Mouse (Mus musculus) G1E (cell line): Measurements from ENCODE around the gene Cdkal1. TPM values are rescaled to one million over a fixed set of nuclear protein-coding genes. Genes with fewer than 3 reads are reported as not detected.

Experiments used
- ATAC-seq: 2 replicates; pipeline ENCODE4 v1.8.0; 2016; ENCODE audit warnings: mild to moderate bottlenecking; ENCODE audit not compliant: insufficient number of reproducible peaks, poor library complexity, low FRiP score, severe bottlenecking; ENCODE audit errors: extremely low read depth
- DNase-seq: peaks from one replicate; pipeline ENCODE4 v3.0.0; 2012; ENCODE audit warnings: low spot score
- H3K27me3 ChIP-seq: 2 replicates; pipeline ENCODE4 v1.6.1; 2012; ENCODE audit warnings: mild to moderate bottlenecking, low read length, inconsistent platforms; ENCODE audit not compliant: insufficient read depth
- H3K36me3 ChIP-seq: replicated peaks from 2 replicates; pipeline ENCODE3; 2012; ENCODE audit warnings: mild to moderate bottlenecking, inconsistent platforms
- H3K4me1 ChIP-seq: 2 replicates; pipeline ENCODE4 v1.6.1; 2012; ENCODE audit warnings: low read depth, low read length, inconsistent platforms, mixed read lengths; ENCODE audit not compliant: insufficient read depth
- H3K4me3 ChIP-seq: 2 replicates; pipeline ENCODE4 v1.5.1; 2012; ENCODE audit warnings: low read depth, mild to moderate bottlenecking, inconsistent platforms, low read length, moderate library complexity, mixed read lengths
- H3K9me3 ChIP-seq: replicated peaks from 2 replicates; pipeline ENCODE4 v1.6.1; 2012; ENCODE audit warnings: inconsistent platforms
- CTCF ChIP-seq: IDR thresholded peaks from 2 replicates; pipeline ENCODE4 v1.5.1; 2012; ENCODE audit warnings: low read depth, low read length, inconsistent platforms, mixed read lengths
- GATA1 ChIP-seq: IDR thresholded peaks from 2 replicates; pipeline ENCODE4 v1.6.1; 2012; ENCODE audit warnings: borderline replicate concordance, low read length, inconsistent platforms, mixed read lengths
- GATA2 ChIP-seq: IDR thresholded peaks from 2 replicates; pipeline ENCODE4 v1.6.1; 2012; ENCODE audit warnings: low read depth, low read length, inconsistent platforms, borderline replicate concordance
- POLR2AphosphoS5 ChIP-seq: IDR thresholded peaks from 2 replicates; pipeline ENCODE4 v1.6.1; 2012; ENCODE audit warnings: low read depth, low read length, inconsistent platforms; ENCODE audit not compliant: insufficient replicate concordance
- TAL1 ChIP-seq: conservative IDR thresholded peaks from 2 replicates; pipeline ENCODE4 v1.6.1; 2012; ENCODE audit warnings: low read depth, low read length, inconsistent platforms, mixed read lengths
- polyA plus RNA-seq: library from polyadenylated mRNA; stranded (reverse); fragments of >175 nt; gene quantifications from 2 replicates; pipeline ENCODE4 v1.2.3, GENCODE M21; 2012
- total RNA-seq, 2 experiments: library from RNA; stranded (forward) in 1 of 2; stranded (reverse) in 1 of 2; fragments of 200-1000 nt in 1 of 2; fragments of >200 nt in 1 of 2; fragmentation: Nextera tagmentation in 1 of 2; gene quantifications; 2 replicates each; pipeline ENCODE4 v1.2.3; 2014 to 2017

The Cdkal1 gene
- total and polyA plus RNA-seq, 3 experiments, result 0.98 to 53.9 (median 35.6) TPM

DNA sequence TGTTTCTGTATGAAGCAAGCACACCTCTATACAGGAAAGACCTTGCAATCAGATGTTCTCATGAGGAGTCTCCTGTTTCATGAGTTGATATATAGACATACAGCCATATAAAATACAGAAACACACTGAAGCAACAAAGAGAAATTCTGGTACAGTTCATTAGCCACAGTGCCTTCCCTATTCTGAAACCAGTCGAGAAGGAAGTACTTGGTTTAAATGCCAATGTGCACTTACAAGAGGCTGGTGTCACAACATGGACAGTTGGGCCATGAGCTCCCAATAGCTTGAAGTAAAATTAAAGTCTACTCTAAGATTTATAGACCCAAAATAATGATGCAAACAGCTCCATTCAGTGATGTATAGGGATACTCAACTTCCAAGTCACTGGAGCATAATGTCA, 132.3 kb downstream of the Cdkal1 start:
- Histone ChIP-seq H3K9me3 (no peaks in the 10 kb centered on the region), H3K36me3 (peaks cover 17% of the 10 kb centered on the region), H3K27me3 (no peaks in the 10 kb centered on the region), H3K4me1 (peaks cover 4% of the 10 kb centered on the region; the same call in 1 of the 2 replicates), H3K4me3 (no peak overlapping the region)
- TF ChIP-seq GATA1 (no peak), GATA2 (no peak), TAL1 (no peak), CTCF (no peak), POLR2AphosphoS5 (no peak)
- ATAC-seq (no peak), DNase-seq (no peak)

DNA sequence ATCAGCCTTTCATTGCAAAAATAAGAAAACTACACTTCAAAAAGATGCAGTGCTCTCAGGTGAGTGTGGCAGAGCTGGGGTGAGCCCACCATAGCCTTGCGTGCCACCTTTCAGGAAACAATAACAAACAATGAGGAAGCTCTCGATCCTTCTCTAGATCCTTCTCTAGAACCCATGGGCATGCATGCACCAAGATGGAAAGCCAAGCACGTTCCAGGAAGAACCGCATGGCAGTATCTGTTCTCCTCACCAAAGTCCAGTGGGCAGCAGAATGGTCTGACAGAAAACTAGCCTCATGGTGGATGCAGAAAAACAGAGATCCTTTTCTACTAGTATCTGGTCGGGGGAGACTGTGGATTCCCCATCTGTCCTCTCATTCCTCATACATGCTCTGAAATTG, 134.3 kb downstream of the Cdkal1 start:
- ATAC-seq, result no peak
- H3K36me3 ChIP-seq, result peaks cover 27% of the 10 kb centered on the region
- no peak for DNase-seq
- no peak overlapping the region for H3K4me3 ChIP-seq
- H3K9me3 ChIP-seq, result no peaks in the 10 kb centered on the region
- H3K4me1 ChIP-seq, result peaks cover 4% of the 10 kb centered on the region; the same call in 1 of the 2 replicates
- H3K27me3 ChIP-seq, result no peaks in the 10 kb centered on the region
- no peak for TF ChIP-seq GATA1
- no peak for TF ChIP-seq GATA2
- TF ChIP-seq POLR2AphosphoS5, result no peak
- no peak for TF ChIP-seq TAL1
- no peak for TF ChIP-seq CTCF

DNA sequence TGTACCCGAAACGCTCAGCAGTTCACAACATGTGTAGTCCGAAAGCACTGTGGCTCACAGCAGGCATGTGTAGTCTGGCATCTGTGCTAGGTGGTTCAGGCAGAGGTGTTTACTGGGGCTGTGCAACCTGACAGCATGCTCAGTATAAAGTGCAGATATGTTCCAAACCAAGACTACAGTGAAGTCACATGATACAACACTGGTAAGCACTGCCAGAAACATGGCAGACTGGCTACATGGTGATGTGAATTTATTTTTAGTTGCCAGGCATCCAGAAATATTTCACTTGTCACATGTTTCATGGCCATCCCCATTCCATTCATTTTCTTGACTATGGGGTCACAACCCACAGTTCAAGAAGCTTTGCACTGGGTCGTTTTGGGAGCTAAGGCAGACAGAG, 138.9 kb downstream of the Cdkal1 start:
- Histone ChIP-seq H3K36me3 (peaks cover 46% of the 10 kb centered on the region), H3K4me1 (no peaks in the 10 kb centered on the region), H3K4me3 (no peak overlapping the region), H3K27me3 (no peaks in the 10 kb centered on the region), H3K9me3 (no peaks in the 10 kb centered on the region)
- TF ChIP-seq TAL1 (no peak), CTCF (no peak), GATA2 (no peak), POLR2AphosphoS5 (no peak), GATA1 (no peak)
- no peak for ATAC-seq
- no peak for DNase-seq

DNA sequence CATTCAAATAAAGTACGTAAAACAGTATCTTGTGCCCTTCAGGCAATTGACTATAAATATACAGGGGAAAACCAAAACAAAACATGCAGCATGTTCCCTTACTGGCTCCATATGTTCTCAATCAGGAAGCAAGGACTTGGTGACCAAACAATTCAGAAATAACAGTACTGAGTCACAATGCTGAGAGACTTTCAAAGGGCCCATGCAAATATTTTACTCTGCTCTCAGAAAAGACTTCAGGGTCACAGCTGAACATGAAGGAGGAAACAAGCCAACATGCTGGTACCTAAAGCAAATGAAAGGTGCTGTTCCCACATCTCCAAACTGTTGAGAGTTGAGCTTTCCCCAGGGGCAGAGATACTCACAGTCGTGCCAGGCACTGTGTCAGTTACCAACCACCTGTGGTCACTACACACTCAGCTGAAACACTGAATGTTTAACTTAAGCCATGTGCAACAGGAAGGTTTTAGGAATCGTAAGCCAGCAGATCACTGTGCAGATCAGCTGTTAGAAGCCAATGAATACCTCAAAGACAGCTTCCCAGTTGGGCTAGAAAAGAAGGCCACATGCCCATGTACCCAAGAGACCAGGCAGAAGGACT, 140.1 kb downstream of the Cdkal1 start:
- no peak overlapping the region for H3K4me3 ChIP-seq
- no peaks in the 10 kb centered on the region for H3K27me3 ChIP-seq
- DNase-seq, result no peak
- H3K36me3 ChIP-seq, result peaks cover 51% of the 10 kb centered on the region
- ATAC-seq, result no peak
- H3K9me3 ChIP-seq, result no peaks in the 10 kb centered on the region
- no peaks in the 10 kb centered on the region for H3K4me1 ChIP-seq
- no peak for TF ChIP-seq GATA2
- TF ChIP-seq CTCF, result no peak
- no peak for TF ChIP-seq TAL1
- TF ChIP-seq GATA1, result no peak
- no peak for TF ChIP-seq POLR2AphosphoS5

DNA sequence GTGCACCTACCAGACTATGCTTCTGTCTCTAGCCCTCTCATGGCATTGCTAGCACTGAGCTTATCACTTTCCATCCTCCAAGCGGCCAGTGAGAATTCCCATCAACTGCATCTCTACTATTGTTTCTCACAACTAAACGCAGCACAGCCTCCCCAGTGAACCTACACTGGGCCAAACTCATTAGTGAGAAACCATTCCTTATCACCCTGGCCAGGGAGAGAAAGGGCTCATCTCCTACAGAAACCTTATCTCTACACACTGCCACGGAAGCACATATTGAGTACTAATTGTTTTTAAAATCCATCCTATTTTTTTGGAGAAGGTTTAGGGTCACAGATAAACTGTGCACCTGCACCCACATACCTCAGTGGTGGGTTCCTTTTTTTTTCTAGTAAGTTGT, 147.9 kb downstream of the Cdkal1 start:
- DNase-seq, result no peak
- Histone ChIP-seq H3K9me3 (no peaks in the 10 kb centered on the region), H3K4me3 (no peak overlapping the region), H3K27me3 (no peaks in the 10 kb centered on the region), H3K36me3 (peaks cover 37% of the 10 kb centered on the region), H3K4me1 (peaks cover 5% of the 10 kb centered on the region)
- no peak for TF ChIP-seq CTCF
- no peak for TF ChIP-seq GATA2
- no peak for TF ChIP-seq TAL1
- TF ChIP-seq GATA1, result no peak
- no peak for TF ChIP-seq POLR2AphosphoS5
- ATAC-seq, result peak; percentile 45; the same call in 1 of the 2 replicates

DNA sequence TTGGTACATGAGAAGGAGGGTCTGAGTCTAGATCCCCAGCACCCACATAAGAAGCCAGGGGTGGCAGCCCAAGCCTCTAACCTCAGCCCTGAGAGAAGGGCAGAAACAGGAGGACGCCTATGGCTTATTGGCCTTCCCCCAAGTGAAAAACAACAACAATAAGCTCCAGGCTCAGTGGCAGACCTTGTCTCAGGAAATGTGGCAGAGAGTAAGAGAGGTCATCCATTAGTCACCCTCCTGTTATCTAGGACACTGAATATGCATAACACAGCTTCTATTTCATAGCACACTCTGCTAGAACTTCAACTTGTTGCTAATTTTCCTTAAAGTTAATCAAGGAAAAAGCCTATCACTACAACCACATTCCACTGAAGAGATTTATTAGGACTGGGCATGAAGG, 154.1 kb downstream of the Cdkal1 start:
- TF ChIP-seq TAL1, result no peak
- no peak for TF ChIP-seq POLR2AphosphoS5
- TF ChIP-seq CTCF, result no peak
- TF ChIP-seq GATA2, result no peak
- no peak for TF ChIP-seq GATA1
- peaks cover 25% of the 10 kb centered on the region for H3K36me3 ChIP-seq
- H3K4me3 ChIP-seq, result no peak overlapping the region
- H3K27me3 ChIP-seq, result no peaks in the 10 kb centered on the region
- H3K4me1 ChIP-seq, result peaks cover 4% of the 10 kb centered on the region
- DNase-seq (no peak), ATAC-seq (no peak)
- no peaks in the 10 kb centered on the region for H3K9me3 ChIP-seq
